Mouse (Mus musculus): Measurements from ENCODE around the gene Arhgap45.

DNA sequence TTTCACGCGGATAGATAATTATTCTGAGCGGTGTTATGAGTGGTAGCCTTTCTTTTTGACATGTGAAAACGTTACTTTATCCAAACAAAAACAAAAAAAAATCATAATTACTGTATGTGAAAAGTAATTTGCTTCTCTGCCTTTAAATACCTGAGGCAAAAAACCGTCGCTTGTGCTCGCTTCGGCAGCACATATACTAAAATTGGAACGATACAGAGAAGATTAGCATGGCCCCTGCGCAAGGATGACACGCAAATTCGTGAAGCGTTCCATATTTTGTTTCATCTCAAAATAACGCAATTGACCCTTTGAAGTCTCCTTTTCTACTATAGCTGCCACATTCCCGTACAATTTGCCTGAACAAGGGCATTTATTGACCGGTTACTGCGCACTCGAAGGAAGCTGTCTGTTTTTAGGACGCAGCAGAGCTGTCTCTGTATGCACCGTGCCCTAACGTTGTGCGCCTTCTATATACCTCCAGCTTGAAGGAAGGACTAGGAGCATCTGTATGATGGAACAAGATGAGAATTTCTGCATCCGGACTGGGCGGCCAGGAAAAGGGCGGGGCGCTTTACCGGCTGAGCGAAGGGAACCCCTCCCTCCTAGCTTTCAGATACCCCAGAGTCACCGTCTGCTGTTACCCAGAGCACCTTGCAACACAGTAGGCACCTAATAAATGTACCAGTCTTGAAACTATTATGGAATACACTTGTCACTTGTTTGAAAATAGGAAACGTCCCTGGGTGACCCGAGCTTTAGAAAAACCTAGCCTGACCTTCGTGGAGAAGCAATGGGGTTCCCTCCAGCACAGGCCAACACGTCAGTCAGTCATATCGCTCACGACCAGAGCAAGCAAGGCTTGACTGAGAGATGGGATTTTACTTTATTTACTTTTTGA lies 30.9 kb upstream of the Arhgap45 start:
- TF ChIP-seq POLR2A (IDR thresholded peaks at IDR 0.05; ENCODE audit: insufficient read depth, low read depth, low read length) (peak; percentile 74; the same call in 1 of the 2 replicates), CTCF (IDR thresholded peaks at IDR 0.05) (no peak), EP300 (IDR thresholded peaks at IDR 0.05; ENCODE audit: insufficient read depth, low read depth, low read length) (peak; percentile 56; the same call in 1 of the 2 replicates)

Measured in heart, adult 2 months (tissue).